Mouse (Mus musculus) heart, embryonic 14.5 days (tissue): ENCODE measurements around the gene Otud7a. TPM values are rescaled to one million over a fixed set of nuclear protein-coding genes. Genes with fewer than 3 reads are reported as not detected.

Experiments
- ATAC-seq: fragments of 200-750 bp; cut with Nextera tagmentation; 2 replicates; pipeline ENCODE4 v1.8.0; 2017; ENCODE audit warnings: low read depth, moderate TSS enrichment; ENCODE audit not compliant: insufficient number of reproducible peaks, insufficient read depth, low FRiP score
- H3K27ac ChIP-seq, 2 experiments: fragments of 200-500 bp in 1 of 2; fragments of 300-500 bp in 1 of 2; sonication (generic) in 1 of 2; replicated peaks in 1 of 2; 2 replicates each; pipeline ENCODE4 v1.5.1; 2012 to 2014; ENCODE audit warnings: low read depth in 2 of 2, low read length in 2 of 2, control low read depth in 1 of 2, mild to moderate bottlenecking in 1 of 2, mixed read lengths in 1 of 2; ENCODE audit not compliant: control insufficient read depth in 1 of 2, insufficient read depth in 1 of 2
- H3K27me3 ChIP-seq: fragments of 300-500 bp; sonication (generic); 2 replicates; pipeline ENCODE4 v1.6.1; 2014; ENCODE audit warnings: mild to moderate bottlenecking, low read length, control low read depth; ENCODE audit not compliant: control insufficient read depth, insufficient read depth
- H3K36me3 ChIP-seq: fragments of 300-500 bp; sonication (generic); 2 replicates; pipeline ENCODE4 v1.6.1; 2014; ENCODE audit warnings: mild to moderate bottlenecking, control low read depth, low read length, mixed read lengths; ENCODE audit not compliant: control insufficient read depth, insufficient read depth
- H3K4me1 ChIP-seq, 2 experiments: fragments of 200-500 bp in 1 of 2; fragments of 300-500 bp in 1 of 2; sonication (generic) in 1 of 2; 2 replicates each; pipeline ENCODE4 v1.6.1; 2012 to 2014; ENCODE audit warnings: low read length in 2 of 2, control low read depth in 1 of 2, mixed read lengths in 1 of 2; ENCODE audit not compliant: control insufficient read depth in 2 of 2, insufficient read depth in 2 of 2
- H3K4me2 ChIP-seq: fragments of 300-500 bp; sonication (generic); 2 replicates; pipeline ENCODE4 v1.6.1; 2014; ENCODE audit warnings: mild to moderate bottlenecking, low read length
- H3K4me3 ChIP-seq, 2 experiments: fragments of 200-500 bp in 1 of 2; fragments of 300-500 bp in 1 of 2; sonication (generic) in 1 of 2; 2 replicates each; pipeline ENCODE4 v1.5.1; 2012 to 2014; ENCODE audit warnings: low read length in 2 of 2, mild to moderate bottlenecking in 2 of 2, control low read depth in 1 of 2, low read depth in 1 of 2, moderate library complexity in 1 of 2; ENCODE audit not compliant: control insufficient read depth in 1 of 2, insufficient read depth in 1 of 2
- H3K9ac ChIP-seq: fragments of 300-500 bp; sonication (generic); 2 replicates; pipeline ENCODE4 v1.6.1; 2014; ENCODE audit warnings: mild to moderate bottlenecking, low read length
- H3K9me3 ChIP-seq: fragments of 300-500 bp; sonication (generic); 2 replicates; pipeline ENCODE4 v1.6.1; 2016; ENCODE audit warnings: low read length, control low read depth; ENCODE audit not compliant: control insufficient read depth
- WGBS: fragments of 180-500 bp; shearing (Covaris S2); extraction: QIAGEN DNeasy Blood & Tissue Kit; methylation state at CpG from one replicate; pipeline ENCODE4 v1.1.7; 2014; 5-methylcytosine and 5-hydroxymethylcytosine counted together
- polyA plus RNA-seq: library from polyadenylated mRNA; unstranded; fragments of >200 nt; fragmentation: Nextera tagmentation; extraction: Ambion mirVana; gene quantifications from 2 replicates; pipeline ENCODE4 v1.2.1, GENCODE M21; 2014

The Otud7a gene
- polyA plus RNA-seq, 1 experiment from 2014 or later, result 0.22 TPM

DNA sequence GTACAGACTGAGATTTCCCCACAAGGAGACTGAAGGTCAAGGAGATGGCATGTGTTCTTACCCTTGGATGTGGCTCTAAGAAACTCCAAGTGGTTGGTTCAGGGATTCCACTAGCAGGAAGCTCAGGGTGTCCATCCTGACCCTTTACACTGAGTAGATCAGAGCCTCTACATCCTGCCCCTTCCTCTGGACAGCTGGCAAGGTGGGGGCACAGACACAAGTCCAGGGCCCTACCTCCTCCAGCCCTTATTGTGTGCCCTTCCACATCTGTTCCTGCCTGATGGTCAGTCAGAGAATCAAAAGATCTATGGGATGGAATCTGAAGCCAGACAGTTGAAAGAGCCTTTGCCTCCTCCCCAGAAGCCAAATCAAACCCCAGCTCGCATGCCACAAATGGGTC, 293.6 kb downstream of the Otud7a start:
- no peak for ATAC-seq
- H3K27ac ChIP-seq, result no peak overlapping the region
- H3K4me2 ChIP-seq, result no peak overlapping the region
- no peaks in the 10 kb centered on the region for H3K27me3 ChIP-seq
- no peaks in the 10 kb centered on the region for H3K36me3 ChIP-seq
- 54% methylated on average over 1 of the region's 1 CpGs for WGBS
- no peaks in the 10 kb centered on the region; a peak in 1 of 4 replicates for H3K4me1 ChIP-seq
- no peak overlapping the region for H3K4me3 ChIP-seq
- H3K9me3 ChIP-seq, result 0 out of 2 replicates have a peak, but pooled peaks cover 2% of the 10 kb centered on the region
- H3K9ac ChIP-seq, result no peak overlapping the region

DNA sequence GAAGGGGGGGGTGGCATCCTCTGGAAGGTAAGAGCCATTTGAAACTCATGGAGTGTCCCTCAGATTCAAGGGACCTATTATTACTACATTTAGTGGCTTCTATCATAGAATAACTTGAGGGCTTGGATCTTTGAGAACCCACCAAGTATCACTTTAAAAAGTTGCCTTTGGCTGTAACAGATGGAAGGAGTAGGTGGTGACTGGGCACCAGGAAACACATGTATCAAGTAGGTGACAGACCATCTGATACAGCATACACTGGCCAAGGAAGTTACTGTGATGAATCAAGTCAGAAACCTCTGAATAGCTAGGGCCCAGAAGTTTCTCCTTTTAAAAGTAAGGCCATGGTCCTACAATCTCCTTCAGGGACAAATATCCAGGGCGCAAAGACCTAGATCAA, 298.6 kb downstream of the Otud7a start:
- Histone ChIP-seq H3K9ac (no peak overlapping the region), H3K4me3 (no peak overlapping the region), H3K27ac (no peak overlapping the region), H3K4me1 (no peaks in the 10 kb centered on the region), H3K4me2 (no peak overlapping the region), H3K9me3 (0 out of 2 replicates have a peak, but pooled peaks cover 2% of the 10 kb centered on the region), H3K36me3 (no peaks in the 10 kb centered on the region), H3K27me3 (no peaks in the 10 kb centered on the region)
- no peak for ATAC-seq
- 90% methylated on average over 1 of the region's 1 CpGs for WGBS

DNA sequence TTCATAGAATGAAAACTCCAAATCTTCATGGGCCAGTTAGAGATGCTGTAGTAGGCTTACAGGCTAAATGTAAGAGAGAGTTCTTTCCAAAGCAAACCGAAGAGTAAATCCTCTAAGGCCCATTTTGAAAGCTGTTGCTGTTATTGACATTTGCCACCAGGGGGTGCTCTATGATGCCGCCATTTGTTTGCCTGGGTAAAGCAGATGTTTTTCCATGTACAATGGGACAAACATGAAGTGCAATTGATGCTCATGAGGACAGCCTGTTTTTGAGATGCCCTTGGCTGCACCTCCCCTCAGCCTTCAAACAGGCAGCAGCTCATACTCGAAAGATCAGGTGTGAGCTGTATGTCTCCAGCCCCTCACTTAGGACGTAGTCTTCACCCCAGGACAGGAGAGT, 307.5 kb downstream of the Otud7a start:
- Histone ChIP-seq H3K27me3 (peaks cover 35% of the 10 kb centered on the region), H3K9me3 (no peaks in the 10 kb centered on the region), H3K36me3 (no peaks in the 10 kb centered on the region), H3K27ac (no peak overlapping the region), H3K9ac (no peak overlapping the region), H3K4me3 (no peak overlapping the region), H3K4me1 (no peaks in the 10 kb centered on the region; a peak in 2 of 4 replicates), H3K4me2 (no peak overlapping the region)
- 48% methylated on average over 4 of the region's 4 CpGs for WGBS
- no peak for ATAC-seq

DNA sequence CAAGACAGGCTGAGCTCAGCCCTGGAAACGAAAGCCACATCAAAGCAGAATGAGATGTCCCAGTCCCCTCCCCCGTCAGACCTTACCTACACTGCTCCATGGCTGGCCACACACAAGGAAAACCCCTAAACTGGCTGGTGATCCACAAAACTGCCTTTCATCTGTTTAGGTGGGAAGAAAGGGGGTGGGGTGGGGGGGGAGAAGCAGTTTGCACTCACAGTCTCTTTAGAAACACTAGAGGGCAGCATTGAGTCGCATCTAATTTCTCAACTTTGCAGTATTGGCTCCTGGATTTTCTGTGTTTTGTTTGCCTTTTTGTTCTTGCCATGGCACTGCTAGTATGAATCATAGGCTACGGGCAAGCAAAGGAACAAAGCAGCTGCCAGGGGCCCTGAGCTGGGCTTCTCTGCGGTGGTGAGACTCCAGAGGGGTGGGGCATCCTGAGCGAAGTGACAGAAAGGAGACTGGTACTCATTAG, 308.8 kb downstream of the Otud7a start:
- Histone ChIP-seq H3K9ac (no peak overlapping the region), H3K4me1 (no peaks in the 10 kb centered on the region; a peak in 2 of 4 replicates), H3K4me3 (no peak overlapping the region), H3K27me3 (peaks cover 47% of the 10 kb centered on the region), H3K27ac (no peak overlapping the region), H3K36me3 (no peaks in the 10 kb centered on the region), H3K9me3 (no peaks in the 10 kb centered on the region), H3K4me2 (no peak overlapping the region)
- whole genome bisulfite sequencing, result 14% methylated on average over 6 of the region's 6 CpGs
- ATAC-seq, result no peak

DNA sequence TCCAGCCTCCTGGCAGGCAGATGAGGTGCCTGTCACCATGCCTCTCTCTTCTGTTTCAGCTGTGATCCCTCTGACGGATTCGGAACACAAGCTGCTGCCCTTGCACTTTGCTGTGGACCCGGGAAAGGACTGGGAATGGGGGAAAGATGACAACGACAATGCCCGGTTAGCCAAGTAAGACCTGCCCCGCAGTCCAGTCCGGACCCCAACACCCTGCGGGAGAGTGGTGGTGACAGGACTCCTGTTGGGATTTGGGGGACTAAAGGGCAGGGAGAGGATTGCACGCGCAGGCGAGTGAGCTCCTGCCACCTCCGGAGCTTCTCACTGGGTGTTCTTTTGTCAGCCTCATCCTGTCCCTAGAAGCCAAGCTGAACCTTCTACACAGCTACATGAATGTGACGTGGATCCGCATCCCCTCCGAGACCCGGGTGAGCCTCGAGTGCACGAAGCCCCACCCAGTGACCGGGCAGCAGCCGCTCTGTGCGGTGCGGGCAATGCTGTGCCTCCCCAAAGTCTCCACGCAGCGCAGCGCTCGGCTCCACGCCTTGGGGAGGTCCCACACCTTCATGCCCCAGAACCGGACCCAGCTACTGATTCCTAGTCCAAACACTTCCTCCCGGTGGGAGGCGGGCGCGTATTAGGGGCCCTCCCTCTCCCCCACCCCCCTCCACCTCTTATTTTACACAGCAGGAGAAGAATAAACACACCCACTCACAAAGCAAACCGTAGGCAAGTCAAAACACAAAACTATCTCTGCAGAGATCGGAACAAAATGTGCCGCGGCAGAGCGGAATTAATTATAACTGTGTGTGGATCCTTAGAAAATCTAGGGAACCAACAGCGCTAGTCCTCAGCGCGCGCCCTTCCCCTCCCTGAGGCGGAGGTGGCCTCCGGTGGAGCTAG, 310.3 kb downstream of the Otud7a start:
- Histone ChIP-seq H3K27ac (no peak overlapping the region), H3K4me2 (peak overlapping the region; percentile 69), H3K9ac (peak overlapping the region; percentile 42), H3K4me1 (no peaks in the 10 kb centered on the region; a peak in 2 of 4 replicates), H3K4me3 (peak overlapping the region; percentile 36 to 39), H3K27me3 (peaks cover 63% of the 10 kb centered on the region), H3K9me3 (no peaks in the 10 kb centered on the region), H3K36me3 (no peaks in the 10 kb centered on the region)
- WGBS, result 2% methylated on average over 43 of the region's 43 CpGs
- ATAC-seq, result no peak

DNA sequence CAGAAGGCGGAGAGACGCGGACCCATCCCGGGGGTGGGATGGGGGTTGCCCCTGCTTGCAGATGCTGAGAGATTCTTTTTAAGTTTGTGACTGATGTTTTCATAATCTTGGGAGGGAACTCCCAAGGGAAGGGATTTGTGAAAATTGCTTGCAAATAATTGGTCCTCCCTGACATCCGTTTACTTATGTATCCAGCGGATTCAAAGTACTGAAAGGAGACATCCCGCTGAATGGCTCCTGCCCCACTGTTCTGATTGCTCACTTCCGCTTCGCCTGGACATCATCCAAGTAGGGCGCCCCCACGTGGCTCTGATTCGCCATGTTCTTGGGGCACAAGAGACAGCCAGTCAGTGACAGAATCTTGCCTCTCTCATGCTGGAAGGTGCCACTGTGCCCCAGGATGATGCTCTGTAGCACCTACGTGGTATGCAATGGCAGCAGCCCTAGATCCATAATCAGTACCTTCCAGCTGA, 311.0 kb downstream of the Otud7a start:
- H3K27ac ChIP-seq, result no peak overlapping the region
- 2% methylated on average over 13 of the region's 13 CpGs for WGBS
- H3K9ac ChIP-seq, result peak overlapping the region; percentile 42
- ATAC-seq, result no peak
- H3K9me3 ChIP-seq, result no peaks in the 10 kb centered on the region
- peak overlapping the region; percentile 69 for H3K4me2 ChIP-seq
- H3K4me1 ChIP-seq, result no peaks in the 10 kb centered on the region; a peak in 2 of 4 replicates
- no peaks in the 10 kb centered on the region for H3K36me3 ChIP-seq
- peaks cover 68% of the 10 kb centered on the region for H3K27me3 ChIP-seq
- peak overlapping the region; percentile 36 to 39 for H3K4me3 ChIP-seq

DNA sequence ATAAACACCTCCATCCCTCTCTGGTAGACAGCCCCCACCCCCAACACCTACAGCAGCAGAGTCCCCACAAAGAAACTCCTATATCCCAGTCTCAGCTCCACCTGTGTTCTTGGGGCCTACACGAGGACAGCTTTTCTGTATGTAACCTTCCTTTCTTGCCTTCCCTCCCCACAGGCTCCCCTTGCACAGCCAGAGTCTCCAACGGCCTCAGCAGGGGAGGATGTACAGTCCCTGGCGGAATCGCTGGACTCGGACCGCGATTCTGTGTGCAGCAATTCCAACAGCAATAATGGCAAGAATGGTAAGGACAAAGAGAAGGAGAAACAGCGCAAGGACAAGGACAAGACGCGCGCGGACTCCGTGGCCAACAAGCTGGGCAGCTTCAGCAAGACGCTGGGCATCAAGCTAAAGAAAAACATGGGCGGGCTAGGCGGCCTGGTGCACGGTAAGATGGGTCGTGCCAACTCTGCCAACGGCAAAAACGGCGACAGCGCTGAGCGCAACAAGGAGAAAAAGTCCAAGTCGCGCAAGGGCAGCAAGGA, 312.7 kb downstream of the Otud7a start:
- Histone ChIP-seq H3K36me3 (no peaks in the 10 kb centered on the region), H3K4me1 (no peaks in the 10 kb centered on the region; a peak in 2 of 4 replicates), H3K4me3 (peak overlapping the region in 1 of 2 experiments; percentile 42; a peak in 2 of 4 replicates), H3K9me3 (no peaks in the 10 kb centered on the region), H3K4me2 (peak overlapping the region; percentile 73), H3K9ac (no peak overlapping the region), H3K27ac (no peak overlapping the region), H3K27me3 (peaks cover 83% of the 10 kb centered on the region)
- 6% methylated on average over 25 of the region's 25 CpGs for WGBS
- ATAC-seq, result no peak
